Mouse (Mus musculus) hematopoietic stem cell, adult 5-6 weeks (primary cell): ENCODE measurements around the gene Fam229a. TPM values are rescaled to one million over a fixed set of nuclear protein-coding genes. Genes with fewer than 3 reads are reported as not detected.
A peak's percentile ranks its signal among the peaks of the same experiment; 100 is the strongest.
"Not testable (repeated sequence)": the region's sequence is repeated elsewhere in the genome, so short reads cannot be mapped to it uniquely, and the experiment has no call there.

Source experiments
- ATAC-seq, 2 experiments: fragments of 125-278 bp in 1 of 2; replicated peaks in 1 of 2; 2 replicates each; pipeline ENCODE4 v1.8.0; 2016 to 2017; ENCODE audit warnings: inconsistent platforms in 2 of 2, mild to moderate bottlenecking in 2 of 2, moderate number of reproducible peaks in 2 of 2, low read depth in 1 of 2, moderate TSS enrichment in 1 of 2; ENCODE audit not compliant: low FRiP score in 2 of 2, poor library complexity in 2 of 2, severe bottlenecking in 2 of 2, insufficient read depth in 1 of 2, low TSS enrichment in 1 of 2
- total RNA-seq: library from RNA; stranded (forward); fragments of 172-1452, 232-1000 nt; gene quantifications from 2 replicates; pipeline ENCODE4 v1.2.3, GENCODE M21; 2017

Fam229a gene
- total RNA-seq, 1 experiment from 2014 or later: not detected

DNA sequence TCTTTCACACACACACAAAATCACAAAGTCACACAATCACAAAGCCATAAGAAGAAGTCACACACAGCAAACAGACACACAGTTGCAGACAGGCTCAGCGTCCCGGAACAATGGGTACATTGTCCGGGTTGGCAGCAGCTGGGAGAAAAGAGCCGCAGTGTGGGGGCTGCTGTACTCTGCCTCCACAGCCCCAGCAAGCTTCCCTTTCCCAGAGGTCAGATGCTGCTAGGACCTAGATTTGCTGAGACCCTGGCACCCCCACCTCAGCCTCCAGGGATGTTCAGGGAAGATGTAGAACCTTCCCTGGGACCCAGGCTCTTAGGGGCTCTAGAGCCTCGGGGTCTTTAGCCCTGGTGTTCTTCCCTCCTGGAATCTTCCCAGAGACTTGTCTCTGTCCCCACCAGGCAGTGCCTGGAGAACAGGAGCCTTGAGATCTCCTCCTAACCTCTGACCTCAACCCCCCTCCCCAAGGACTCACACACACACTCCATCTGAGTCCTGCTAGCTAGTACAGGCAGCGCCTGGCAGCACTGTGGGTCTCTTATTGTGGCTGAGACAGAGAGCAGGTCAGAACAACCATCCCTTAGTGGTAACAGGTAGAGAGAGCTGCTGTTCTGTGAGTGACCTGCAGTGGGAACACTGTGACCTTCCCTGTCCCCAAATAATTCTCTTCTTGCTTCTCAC, 20.6 kb downstream of the Fam229a start:
- no peak for ATAC-seq

DNA sequence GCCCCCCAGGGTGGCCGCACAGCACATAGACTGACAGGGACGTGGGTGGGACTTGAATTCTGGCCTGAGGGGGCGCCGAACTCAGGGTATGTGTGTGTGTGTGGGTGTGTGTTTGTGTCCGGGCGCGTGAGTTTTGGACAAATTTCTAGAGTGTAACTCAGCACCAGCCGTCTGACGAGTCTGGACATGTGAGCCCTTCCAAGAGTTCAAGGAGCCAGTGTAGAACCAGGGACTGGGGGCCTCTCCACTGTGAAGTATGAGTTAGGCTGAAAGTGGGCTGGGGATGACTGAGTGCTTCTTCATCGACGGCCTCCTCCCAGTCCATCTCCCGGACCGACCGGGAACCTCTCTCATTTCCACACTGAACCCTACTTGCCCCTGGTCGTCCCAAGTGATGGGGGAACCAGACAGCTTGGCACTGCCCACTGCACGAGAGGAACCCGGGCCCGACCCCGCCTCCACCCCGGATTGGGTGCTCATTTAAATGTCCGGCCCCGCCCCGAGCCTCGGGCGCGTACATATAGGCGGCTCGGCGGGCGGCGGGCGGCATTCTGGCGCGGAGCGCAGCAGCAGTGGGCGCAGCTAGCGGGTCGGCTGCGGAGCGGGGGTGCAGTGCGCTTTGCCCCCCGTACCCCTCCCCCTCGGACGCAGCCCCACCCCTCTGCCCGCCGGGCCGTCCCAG, 22.2 kb downstream of the Fam229a start, which contains the start of gene Marcksl1:
TSS of gene Marcksl1 (plus strand) at position 496 of the 682 bp plus-strand sequence.
- ATAC-seq: peak; percentile 75

- ATAC-seq: no peak
These were observed 22.9 kb downstream of the Fam229a start for GRCm38 (mm10) chr4:129513891-129514290.

- peak; percentile 34 to 55; a peak in 2 of 4 replicates for ATAC-seq
These were observed 23.4 kb downstream of the Fam229a start for GRCm38 (mm10) chr4:129514300-129514898.

- ATAC-seq: no peak
These were observed 25.9 kb downstream of the Fam229a start for GRCm38 (mm10) chr4:129516925-129517324.

GRCm38 (mm10) chr4:129518519-129518918, 27.5 kb downstream of the Fam229a start:
- no peak for ATAC-seq

GRCm38 (mm10) chr4:129525338-129525737, 34.3 kb downstream of the Fam229a start:
- ATAC-seq: no peak

GRCm38 (mm10) chr4:129525889-129526288, 34.9 kb downstream of the Fam229a start:
- ATAC-seq: no peak

DNA sequence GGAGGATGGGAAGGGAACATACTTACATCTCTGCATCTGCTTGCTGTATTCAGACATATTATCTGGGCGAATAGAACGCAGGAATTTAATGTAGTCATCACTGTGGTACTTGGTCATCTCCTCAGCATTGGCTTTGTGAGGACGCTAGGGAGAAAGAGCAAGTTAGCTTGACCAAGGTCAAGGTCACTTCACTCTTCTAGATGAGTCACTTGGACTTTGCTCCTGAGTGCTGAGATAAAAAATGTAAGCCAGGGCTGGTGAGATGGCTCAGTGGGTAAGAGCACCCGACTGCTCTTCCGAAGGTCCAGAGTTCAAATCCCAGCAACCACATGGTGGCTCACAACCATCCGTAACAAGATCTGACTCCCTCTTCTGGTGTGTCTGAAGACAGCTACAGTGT, 37.9 kb downstream of the Fam229a start:
- not testable (repeated sequence) for ATAC-seq

DNA sequence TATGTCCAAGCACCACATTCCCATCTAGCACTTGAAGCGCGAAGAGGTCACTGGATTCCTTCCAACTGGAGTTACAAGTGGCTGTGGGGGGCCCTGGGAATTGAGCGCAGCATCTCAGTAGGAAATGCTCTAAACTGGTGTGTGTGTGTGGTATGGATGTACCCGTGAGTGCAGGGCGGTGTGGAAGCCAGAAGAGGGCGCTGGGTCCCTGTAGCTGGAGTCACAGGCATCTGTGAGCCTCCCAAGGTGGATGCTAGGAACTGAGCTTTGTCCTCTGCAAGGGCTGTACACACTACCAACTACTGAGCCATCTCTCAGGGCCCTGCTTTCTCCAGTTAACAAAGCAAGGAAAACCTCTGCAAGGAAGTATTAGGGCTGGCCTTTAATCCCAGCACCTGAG, 49.0 kb downstream of the Fam229a start:
- no peak for ATAC-seq

Other genes starting within 250 kb of the Fam229a start
- 2.7 and 3.8 TPM in 2 replicates for gene C77080, start 229.8 kb upstream of the Fam229a start, total RNA-seq
- 0.05 TPM in 1 of 2 replicates, not detected in the other for gene Sync, start 203.6 kb upstream of the Fam229a start, total RNA-seq
- gene Rbbp4, start 155.8 kb upstream of the Fam229a start, total RNA-seq: 118 and 128 TPM in 2 replicates
- 89.1 and 106 TPM in 2 replicates for gene Zbtb8os, start 155.5 kb upstream of the Fam229a start, total RNA-seq
- 8.1 and 12.2 TPM in 2 replicates for gene Zbtb8a, start 113.1 kb upstream of the Fam229a start, total RNA-seq
- gene Zbtb8b, start 50.3 kb upstream of the Fam229a start, total RNA-seq: not detected in 2 replicates
- gene Bsdc1, start 29.6 kb upstream of the Fam229a start, total RNA-seq: 36.2 and 41.3 TPM in 2 replicates
- gene Tssk3, start 168 bp upstream of the Fam229a start, total RNA-seq: not detected in 2 replicates
- 159 and 228 TPM in 2 replicates for gene Marcksl1, start 22.4 kb downstream of the Fam229a start, total RNA-seq
- 104 TPM in 2 replicates for gene Hdac1, start 51.5 kb downstream of the Fam229a start, total RNA-seq
- gene Lck, start 82.5 kb downstream of the Fam229a start, total RNA-seq: 27.1 and 36.3 TPM in 2 replicates
- not detected in 2 replicates for gene Fam167b, start 87.4 kb downstream of the Fam229a start, total RNA-seq
- 226 and 281 TPM in 2 replicates for gene Eif3i, start 109.5 kb downstream of the Fam229a start, total RNA-seq
- gene Tmem234, start 109.5 kb downstream of the Fam229a start, total RNA-seq: 86.7 and 91.1 TPM in 2 replicates
- not detected in 2 replicates for gene Dcdc2b, start 123.1 kb downstream of the Fam229a start, total RNA-seq
- gene Iqcc, start 127.9 kb downstream of the Fam229a start, total RNA-seq: 11.4 and 25.6 TPM in 2 replicates
- gene Ccdc28b, start 132.8 kb downstream of the Fam229a start, total RNA-seq: 57.7 and 75.9 TPM in 2 replicates
- 106 and 169 TPM in 2 replicates for gene Txlna, start 149.9 kb downstream of the Fam229a start, total RNA-seq
- 16.0 and 22.8 TPM in 2 replicates for gene Kpna6, start 181.6 kb downstream of the Fam229a start, total RNA-seq
- 6.4 and 8.0 TPM in 2 replicates for gene Tmem39b, start 205.6 kb downstream of the Fam229a start, total RNA-seq